Mouse (Mus musculus) frontal cortex, adult 2 months (tissue): ENCODE results near the gene Ddt. TPM values are rescaled to one million over a fixed set of nuclear protein-coding genes. Genes with fewer than 3 reads are reported as not detected.
"Not testable (repeated sequence)": the region's sequence is repeated elsewhere in the genome, so short reads cannot be mapped to it uniquely, and the experiment has no call there.

ENCODE experiments used
- DNase-seq, 2 experiments: peaks; one replicate each; pipeline ENCODE4 v3.0.0; 2022; ENCODE audit warnings: low spot score in 1 of 2; ENCODE audit errors: extremely low spot score in 1 of 2
- polyA plus RNA-seq: library from polyadenylated mRNA; depleted of rRNA; stranded (reverse); fragments of >200 nt; gene quantifications from 2 replicates; pipeline ENCODE4 v1.2.3, GENCODE M21; 2012; rRNA removed

The Ddt gene
- polyA plus RNA-seq, 1 experiment = 69.6 TPM

- no peak for DNase-seq
Observed at GRCm38 (mm10) chr10:75774587-75774986, 1.4 kb upstream of the Ddt start.

GRCm38 (mm10) chr10:75774102-75774501, 888 bp upstream of the Ddt start:
- DNase-seq = no peak

- not testable (repeated sequence) for DNase-seq
Observed at GRCm38 (mm10) chr10:75767756-75768155, 5.5 kb downstream of the Ddt start.

- no peak for DNase-seq
Observed at GRCm38 (mm10) chr10:75766856-75767255, 6.4 kb downstream of the Ddt start.

- DNase-seq = peak in 1 of 2 experiments; percentile 70
Observed at GRCm38 (mm10) chr10:75764519-75765473, 8.4 kb downstream of the Ddt start.

GRCm38 (mm10) chr10:75763682-75764518, 9.3 kb downstream of the Ddt start, which contains the start of gene Cabin1:
Gene Cabin1 (minus strand): TSS chr10:75764341.
- DNase-seq = peak; percentile 96 to 99

GRCm38 (mm10) chr10:75762413-75762812, 10.8 kb downstream of the Ddt start:
- no peak for DNase-seq

GRCm38 (mm10) chr10:75760311-75760710, 12.9 kb downstream of the Ddt start:
- no peak for DNase-seq

GRCm38 (mm10) chr10:75756719-75757118, 16.5 kb downstream of the Ddt start:
- DNase-seq = no peak

- peak; percentile 79 to 93 for DNase-seq
Observed at GRCm38 (mm10) chr10:75744017-75744416, 29.2 kb downstream of the Ddt start.

- DNase-seq = peak; percentile 84 to 85
Observed at GRCm38 (mm10) chr10:75743369-75743768, 29.8 kb downstream of the Ddt start.

GRCm38 (mm10) chr10:75740866-75741265, 32.3 kb downstream of the Ddt start:
- DNase-seq = no peak

GRCm38 (mm10) chr10:75725449-75725848, 47.8 kb downstream of the Ddt start:
- DNase-seq = no peak

Other genes starting within 250 kb of the Ddt start
- 8.4 and 8.7 TPM in 2 replicates for gene Lrrc75b, start 213.1 kb downstream of the Ddt start, polyA plus RNA-seq
- 4.2 and 4.8 TPM in 2 replicates for gene Ggt1, start 211.8 kb downstream of the Ddt start, polyA plus RNA-seq
- gene Ggt5, start 184.1 kb downstream of the Ddt start, polyA plus RNA-seq = 3.2 and 4.7 TPM in 2 replicates
- gene Susd2, start 129.4 kb downstream of the Ddt start, polyA plus RNA-seq = 10.3 and 11.7 TPM in 2 replicates
- 50.9 and 57.4 TPM in 2 replicates for gene Cabin1, start 9.1 kb downstream of the Ddt start, polyA plus RNA-seq
- not detected in 2 replicates for gene Gm20441, start 7.5 kb upstream of the Ddt start, polyA plus RNA-seq
- 8.6 and 10.4 TPM in 2 replicates for gene Gstt3, start 8.0 kb upstream of the Ddt start, polyA plus RNA-seq
- 29.8 and 39.9 TPM in 2 replicates for gene Gstt1, start 25.2 kb upstream of the Ddt start, polyA plus RNA-seq
- not detected in 2 replicates for gene Gstt4, start 49.1 kb upstream of the Ddt start, polyA plus RNA-seq
- 17.8 and 20.9 TPM in 2 replicates for gene Gstt2, start 64.0 kb upstream of the Ddt start, polyA plus RNA-seq
- 1,072 and 1,398 TPM in 2 replicates for gene Mif, start 86.8 kb upstream of the Ddt start, polyA plus RNA-seq
- 5.3 and 6.5 TPM in 2 replicates for gene Derl3, start 120.0 kb upstream of the Ddt start, polyA plus RNA-seq
- gene Smarcb1, start 148.2 kb upstream of the Ddt start, polyA plus RNA-seq = 82.1 and 89.4 TPM in 2 replicates
- gene Chchd10, start 159.7 kb upstream of the Ddt start, polyA plus RNA-seq = 453 and 546 TPM in 2 replicates
- gene Mmp11, start 163.1 kb upstream of the Ddt start, polyA plus RNA-seq = 2.3 and 2.5 TPM in 2 replicates
- gene Gm867, start 167.3 kb upstream of the Ddt start, polyA plus RNA-seq = 0.16 and 0.36 TPM in 2 replicates
- gene Vpreb3, start 169.6 kb upstream of the Ddt start, polyA plus RNA-seq = not detected in 2 replicates
- gene Gm5134, start 181.1 kb upstream of the Ddt start, polyA plus RNA-seq = 0.23 and 0.36 TPM in 2 replicates